Mouse (Mus musculus): Measurements from ENCODE around the gene Mindy4.

DNA sequence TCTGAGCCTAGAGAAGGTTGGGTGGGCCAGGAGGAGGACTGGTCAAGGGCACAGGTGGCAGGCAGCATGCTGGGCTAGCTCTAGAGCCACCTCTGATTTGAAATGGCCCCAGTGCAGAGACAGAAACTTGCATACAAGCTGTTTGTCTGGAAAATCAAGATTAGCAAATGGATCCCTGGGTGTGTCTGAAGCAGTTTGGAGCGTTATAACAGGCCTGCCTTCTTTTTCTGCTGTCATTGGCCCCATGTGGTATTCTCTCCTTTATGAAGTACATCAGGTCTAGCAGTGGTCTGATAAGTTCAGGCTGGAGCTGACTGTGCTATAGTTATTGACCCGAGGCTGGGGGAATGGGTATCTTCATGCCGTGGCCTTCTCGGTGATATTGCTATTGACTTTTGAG, 110.7 kb downstream of the Mindy4 start:
- TF ChIP-seq CTCF (IDR thresholded peaks at IDR 0.05; ENCODE audit: extremely low read depth, insufficient read depth, insufficient read length, insufficient replicate concordance) (no peak), POLR2A (IDR thresholded peaks at IDR 0.05; ENCODE audit: low read depth, low read length) (no peak)
